Mouse (Mus musculus) stomach, postnatal 0 days (tissue): Measurements from ENCODE around the gene Cdca7l. TPM values are rescaled to one million over a fixed set of nuclear protein-coding genes. Genes with fewer than 3 reads are reported as not detected.

Source experiments
- ATAC-seq: fragments of 200-750 bp; cut with Nextera tagmentation; 2 replicates; pipeline ENCODE4 v1.8.0; 2017; ENCODE audit not compliant: low FRiP score, low TSS enrichment
- DNase-seq: peaks from one replicate; pipeline ENCODE4 v3.0.0-alpha.2; 2016; ENCODE audit warnings: low spot score
- H3K27ac ChIP-seq: fragments of 300-500 bp; sonication (generic); replicated peaks from 2 replicates; pipeline ENCODE4 v1.5.1; 2014; ENCODE audit warnings: mild to moderate bottlenecking, control low read depth
- H3K27me3 ChIP-seq: fragments of 300-500 bp; sonication (generic); 2 replicates; pipeline ENCODE4 v1.6.1; 2014; ENCODE audit warnings: low read length; ENCODE audit not compliant: control insufficient read depth, insufficient read depth
- H3K36me3 ChIP-seq: fragments of 300-500 bp; sonication (generic); 2 replicates; pipeline ENCODE4 v1.6.1; 2014; ENCODE audit warnings: low read length, mixed read lengths; ENCODE audit not compliant: control insufficient read depth, insufficient read depth
- H3K4me1 ChIP-seq: fragments of 300-500 bp; sonication (generic); replicated peaks from 2 replicates; pipeline ENCODE4 v1.6.1; 2014; ENCODE audit warnings: antibody characterized with exemption; ENCODE audit not compliant: control insufficient read depth, insufficient read depth
- H3K4me2 ChIP-seq: fragments of 300-500 bp; sonication (generic); replicated peaks from 2 replicates; pipeline ENCODE4 v1.6.1; 2014; ENCODE audit warnings: low read depth, mild to moderate bottlenecking, control low read depth, moderate library complexity
- H3K4me3 ChIP-seq: fragments of 300-500 bp; sonication (generic); 2 replicates; pipeline ENCODE4 v1.5.1; 2014; ENCODE audit warnings: low read depth, low read length, control low read depth
- H3K9ac ChIP-seq: fragments of 300-500 bp; sonication (generic); 2 replicates; pipeline ENCODE4 v1.6.1; 2014; ENCODE audit warnings: mild to moderate bottlenecking, low read length, control low read depth, mixed read lengths
- H3K9me3 ChIP-seq: fragments of 300-500 bp; sonication (generic); 2 replicates; pipeline ENCODE4 v1.6.1; 2016; ENCODE audit warnings: low read length; ENCODE audit not compliant: control insufficient read depth
- CTCF ChIP-seq: IDR thresholded peaks from 2 replicates; pipeline ENCODE4 v1.5.1; 2016; ENCODE audit warnings: antibody characterized with exemption, low read depth, mild to moderate bottlenecking, moderate library complexity
- EP300 ChIP-seq: optimal IDR thresholded peaks from 2 replicates; pipeline ENCODE3; 2016; ENCODE audit warnings: antibody characterized with exemption
- WGBS: fragments of 180-500 bp; shearing (Covaris S2); extraction: QIAGEN DNeasy Blood & Tissue Kit; methylation state at CpG from one replicate; pipeline ENCODE4 v1.1.7; 2014; 5-methylcytosine and 5-hydroxymethylcytosine counted together
- polyA plus RNA-seq: library from polyadenylated mRNA; unstranded; fragments of >200 nt; fragmentation: Nextera tagmentation; extraction: Ambion mirVana; gene quantifications from 2 replicates; pipeline ENCODE4 v1.2.1, GENCODE M21; 2015

The Cdca7l gene
- polyA plus RNA-seq, 1 experiment from 2014 or later = 15.1 TPM

GRCm38 (mm10) chr12:117783426-117783825 lies 20.7 kb upstream of the Cdca7l start:
- DNase-seq (no peak), ATAC-seq (no peak)
- Histone ChIP-seq H3K36me3 (no peaks in the 10 kb centered on the region), H3K4me2 (no peak overlapping the region), H3K4me1 (no peaks in the 10 kb centered on the region), H3K9me3 (no peaks in the 10 kb centered on the region), H3K4me3 (no peak overlapping the region), H3K9ac (no peak overlapping the region), H3K27ac (no peak overlapping the region), H3K27me3 (no peaks in the 10 kb centered on the region)
- WGBS = 68% methylated on average over 1 of the region's 1 CpGs
- TF ChIP-seq EP300 (no peak), CTCF (no peak)

DNA sequence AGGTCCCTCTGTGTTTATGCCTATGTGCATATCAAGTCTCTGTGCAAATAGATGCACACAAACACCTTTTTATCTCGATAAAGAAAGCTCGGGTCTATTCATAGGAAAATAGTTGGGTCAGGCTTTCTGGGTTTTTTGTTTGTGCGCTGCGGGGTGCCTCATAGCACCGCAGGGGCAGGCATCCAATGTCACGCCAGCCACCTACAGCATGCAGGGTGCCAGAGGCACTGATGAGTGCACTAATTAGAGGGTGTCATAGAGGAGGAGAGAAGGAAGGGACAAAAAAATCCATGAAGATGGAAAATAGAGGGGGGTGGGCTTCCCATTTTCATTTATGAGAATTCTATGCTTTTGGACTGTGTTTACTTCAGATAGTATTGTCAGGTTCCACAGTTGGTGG lies 17.5 kb upstream of the Cdca7l start:
- ATAC-seq = no peak
- TF ChIP-seq EP300 (no peak), CTCF (no peak)
- 42% methylated on average over 6 of the region's 6 CpGs for WGBS
- Histone ChIP-seq H3K9me3 (no peaks in the 10 kb centered on the region), H3K27ac (no peak overlapping the region), H3K9ac (no peak overlapping the region), H3K4me3 (no peak overlapping the region), H3K4me2 (no peak overlapping the region), H3K4me1 (no peaks in the 10 kb centered on the region), H3K27me3 (no peaks in the 10 kb centered on the region), H3K36me3 (no peaks in the 10 kb centered on the region)
- DNase-seq = no peak

DNA sequence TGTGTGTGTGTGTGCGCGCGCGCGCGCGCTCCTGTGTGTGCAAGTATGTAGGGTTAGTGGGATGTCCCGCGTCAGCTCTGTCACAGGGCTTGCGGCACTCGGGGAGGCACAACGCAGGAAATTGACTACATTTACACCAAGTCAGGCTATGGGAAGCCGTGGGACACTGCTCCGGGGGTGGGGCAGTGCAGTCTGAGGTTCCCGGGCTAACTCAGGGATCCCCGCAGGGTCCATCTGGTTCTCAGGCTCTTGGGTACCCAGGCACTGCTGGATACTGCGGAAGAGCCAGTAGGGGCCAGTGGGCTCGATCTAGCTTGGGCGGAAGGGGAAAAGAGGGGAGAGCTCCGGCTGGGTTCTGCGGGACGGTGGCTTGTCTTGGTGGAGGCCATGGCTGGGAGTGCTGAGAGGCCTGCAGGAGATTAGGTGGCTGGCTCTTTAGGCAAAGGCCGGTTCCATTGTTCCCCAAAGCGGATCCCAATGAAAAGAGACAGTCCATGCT lies 15.5 kb upstream of the Cdca7l start:
- no peak for TF ChIP-seq CTCF
- TF ChIP-seq EP300 = no peak
- 25% methylated on average over 24 of the region's 24 CpGs for WGBS
- Histone ChIP-seq H3K9ac (no peak overlapping the region), H3K36me3 (no peaks in the 10 kb centered on the region), H3K4me3 (no peak overlapping the region), H3K4me1 (no peaks in the 10 kb centered on the region), H3K9me3 (no peaks in the 10 kb centered on the region), H3K27me3 (no peaks in the 10 kb centered on the region), H3K4me2 (peak overlapping the region; percentile 35; the same call in 1 of the 2 replicates), H3K27ac (no peak overlapping the region)
- DNase-seq (no peak), ATAC-seq (no peak)

DNA sequence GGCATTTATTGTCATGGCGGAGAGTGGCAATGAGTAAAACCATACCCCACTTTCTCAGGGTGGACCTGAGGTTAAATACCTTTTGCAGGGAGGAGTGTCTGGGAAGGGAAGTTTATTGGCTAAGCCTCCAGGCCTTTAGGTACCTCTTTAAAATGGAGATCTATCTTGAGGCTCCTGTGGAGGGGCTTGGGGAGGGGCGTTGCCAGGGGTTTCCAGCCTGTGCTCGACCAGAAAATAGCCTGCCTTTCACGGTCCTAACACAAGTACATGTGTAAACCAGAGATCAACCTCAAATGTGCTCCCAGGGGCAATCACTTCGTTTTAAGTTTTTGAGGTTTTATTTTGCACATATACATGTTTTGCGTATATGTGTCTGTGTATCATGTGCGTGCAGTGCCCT lies 15.1 kb upstream of the Cdca7l start:
- Histone ChIP-seq H3K4me1 (no peaks in the 10 kb centered on the region), H3K27ac (no peak overlapping the region), H3K27me3 (no peaks in the 10 kb centered on the region), H3K9me3 (no peaks in the 10 kb centered on the region), H3K9ac (no peak overlapping the region), H3K4me3 (no peak overlapping the region), H3K4me2 (no peak overlapping the region), H3K36me3 (no peaks in the 10 kb centered on the region)
- ATAC-seq (no peak), DNase-seq (no peak)
- 51% methylated on average over 7 of the region's 7 CpGs for WGBS
- TF ChIP-seq CTCF (no peak), EP300 (no peak)

GRCm38 (mm10) chr12:117795303-117795702 lies 8.8 kb upstream of the Cdca7l start:
- Histone ChIP-seq H3K9me3 (no peaks in the 10 kb centered on the region), H3K4me1 (no peaks in the 10 kb centered on the region), H3K9ac (no peak overlapping the region), H3K27me3 (no peaks in the 10 kb centered on the region), H3K4me2 (no peak overlapping the region), H3K27ac (no peak overlapping the region), H3K4me3 (no peak overlapping the region), H3K36me3 (no peaks in the 10 kb centered on the region)
- DNase-seq = no peak
- 79% methylated on average over 4 of the region's 4 CpGs for WGBS
- ATAC-seq = no peak
- TF ChIP-seq CTCF (no peak), EP300 (no peak)

DNA sequence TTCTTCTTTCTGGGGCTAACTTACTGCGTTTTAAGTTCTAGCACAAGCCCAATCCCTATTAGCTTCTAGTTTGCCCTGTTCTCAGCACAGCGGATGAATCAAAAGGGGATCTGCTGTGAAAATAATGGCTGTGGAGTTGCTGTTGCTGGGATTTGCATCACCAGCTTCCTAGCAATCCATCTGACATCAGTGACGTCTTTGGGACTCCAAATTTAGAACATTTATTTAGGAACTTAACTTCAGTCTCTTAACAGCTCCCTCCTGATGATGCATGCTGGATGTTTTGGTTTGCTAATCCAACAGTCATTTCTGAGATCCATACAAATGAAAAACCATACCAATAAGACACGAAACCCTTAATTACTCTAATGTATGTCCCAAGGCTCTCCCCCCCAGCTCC lies 1.5 kb downstream of the Cdca7l start:
- no peak for DNase-seq
- H3K9me3 ChIP-seq = no peaks in the 10 kb centered on the region
- H3K9ac ChIP-seq = no peak overlapping the region
- H3K4me3 ChIP-seq = no peak overlapping the region
- H3K4me1 ChIP-seq = no peaks in the 10 kb centered on the region
- H3K4me2 ChIP-seq = no peak overlapping the region
- no peak for TF ChIP-seq CTCF
- no peak for TF ChIP-seq EP300
- WGBS = 60% methylated on average over 4 of the region's 4 CpGs
- H3K27me3 ChIP-seq = no peaks in the 10 kb centered on the region
- no peak overlapping the region for H3K27ac ChIP-seq
- H3K36me3 ChIP-seq = no peaks in the 10 kb centered on the region
- no peak for ATAC-seq
